Mouse (Mus musculus): ENCODE results near the gene Stab2. TPM values are rescaled to one million over a fixed set of nuclear protein-coding genes. Genes with fewer than 3 reads are reported as not detected.

Gene Stab2
- total RNA-seq, 2 experiments from 2014 or later = not detected

DNA sequence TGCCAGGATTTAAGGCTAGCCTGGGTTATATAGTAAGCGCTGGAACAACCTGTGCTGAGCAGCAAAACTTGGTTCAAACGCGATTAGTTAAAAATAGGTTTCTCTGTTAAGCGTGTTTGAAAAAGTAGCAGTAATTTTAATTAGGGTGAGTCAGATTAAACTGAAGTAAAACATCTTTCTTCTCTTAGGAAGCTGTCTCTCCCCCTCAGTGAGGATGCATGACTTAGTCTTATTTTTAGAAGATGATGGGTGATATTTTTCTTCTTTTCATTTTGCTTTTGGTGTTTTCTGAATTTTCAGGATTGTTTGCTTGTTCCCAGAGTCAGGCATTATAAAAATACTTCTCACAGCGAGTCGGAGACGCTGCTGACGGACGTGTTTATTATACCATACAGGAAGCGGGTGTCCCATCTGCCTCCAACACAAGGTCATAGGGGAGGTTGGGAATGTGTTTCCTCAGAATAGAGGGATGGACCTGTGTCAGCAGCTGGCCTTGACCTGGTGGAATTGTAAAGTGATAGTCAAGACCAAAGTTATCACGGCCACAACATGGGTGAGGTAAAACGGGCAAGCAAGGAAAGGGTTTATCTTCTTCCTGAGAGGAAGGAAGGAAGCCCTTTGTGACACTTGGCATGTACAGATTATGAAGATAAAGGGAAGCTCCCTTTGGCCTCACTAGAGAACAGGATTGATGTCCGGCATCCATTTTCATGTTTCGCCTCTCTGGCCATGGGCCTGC is 15.4 kb downstream of the Stab2 start:
- no peak for ATAC-seq (replicated peaks; ENCODE audit: low FRiP score, low TSS enrichment, poor library complexity, severe bottlenecking)

DNA sequence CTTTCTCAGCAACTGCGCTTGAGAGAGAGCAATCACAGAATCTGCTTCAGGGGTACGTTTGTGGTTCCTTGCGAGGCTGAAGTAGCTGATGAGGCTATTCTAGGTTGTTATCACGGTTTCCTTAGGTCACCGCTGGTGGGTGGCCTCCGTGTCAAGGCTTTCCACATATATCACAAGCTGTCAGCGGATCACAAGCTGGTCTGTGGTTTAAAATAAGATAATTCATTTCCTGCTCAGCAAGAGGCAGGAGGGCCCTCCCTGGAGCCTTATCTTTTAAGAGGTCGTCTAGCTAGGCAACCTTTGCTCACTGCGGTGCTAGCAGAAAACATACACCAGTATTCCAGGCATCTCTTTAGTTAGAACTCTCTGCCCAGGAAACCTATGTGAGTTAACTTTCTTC is 17.2 kb downstream of the Stab2 start:
- peak; percentile 97 for ATAC-seq (replicated peaks; ENCODE audit: low FRiP score, low TSS enrichment, poor library complexity, severe bottlenecking)

DNA sequence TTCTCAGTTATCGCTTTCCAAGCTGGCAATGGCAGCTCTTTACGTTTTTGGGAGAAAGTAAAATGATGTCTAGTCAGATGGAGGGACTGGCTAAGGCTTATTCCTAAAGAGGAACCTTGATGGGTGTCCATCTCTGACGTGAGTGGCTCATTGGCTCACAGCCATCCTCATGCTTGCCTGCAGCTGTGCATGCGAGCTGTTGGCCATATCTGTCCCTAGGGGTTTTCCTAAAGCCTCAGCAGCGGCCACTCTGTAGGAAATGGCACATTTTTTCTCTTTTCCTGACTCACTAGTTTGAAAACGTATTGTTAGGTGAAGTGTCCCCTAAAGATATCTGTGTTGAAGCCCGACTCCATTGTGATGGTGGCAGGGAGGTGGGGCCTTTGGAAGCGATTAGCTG is 18.0 kb downstream of the Stab2 start:
- no peak for ATAC-seq (replicated peaks; ENCODE audit: low FRiP score, low TSS enrichment, poor library complexity, severe bottlenecking)

DNA sequence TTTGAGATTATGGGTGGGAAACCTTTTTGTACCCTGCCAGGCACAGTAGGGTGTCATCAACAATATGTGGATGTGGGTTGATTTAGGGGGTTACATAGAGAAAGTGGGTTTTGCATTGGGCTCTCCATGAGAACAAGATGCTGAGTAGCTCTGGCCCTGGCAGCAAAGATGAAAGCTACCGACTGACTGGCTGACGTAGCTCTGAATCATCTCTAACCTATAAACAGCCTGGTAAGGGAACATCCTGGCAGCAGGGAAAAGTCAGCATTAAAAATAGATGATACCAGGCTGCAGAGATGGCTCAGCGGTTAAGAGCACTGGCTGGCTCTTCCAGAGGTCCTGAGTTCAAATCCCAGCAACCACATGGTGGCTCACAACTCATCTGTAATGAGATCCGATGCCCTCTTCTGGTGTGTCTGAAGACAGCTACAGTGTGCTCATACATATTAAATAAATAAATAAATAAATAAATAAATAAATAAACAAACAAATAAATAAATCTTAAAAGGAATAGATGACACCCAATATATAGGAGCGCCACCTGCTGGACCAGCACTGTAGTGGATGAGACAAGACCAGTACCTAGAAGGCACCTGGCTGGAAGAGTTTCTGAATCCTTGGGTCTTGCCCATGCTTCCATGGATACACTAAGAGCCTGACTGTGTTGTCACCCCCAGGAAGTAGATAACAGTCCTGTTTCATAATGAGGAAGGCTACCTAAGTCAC is 31.7 kb downstream of the Stab2 start:
- no peak for ATAC-seq (replicated peaks; ENCODE audit: low FRiP score, low TSS enrichment, poor library complexity, severe bottlenecking)

DNA sequence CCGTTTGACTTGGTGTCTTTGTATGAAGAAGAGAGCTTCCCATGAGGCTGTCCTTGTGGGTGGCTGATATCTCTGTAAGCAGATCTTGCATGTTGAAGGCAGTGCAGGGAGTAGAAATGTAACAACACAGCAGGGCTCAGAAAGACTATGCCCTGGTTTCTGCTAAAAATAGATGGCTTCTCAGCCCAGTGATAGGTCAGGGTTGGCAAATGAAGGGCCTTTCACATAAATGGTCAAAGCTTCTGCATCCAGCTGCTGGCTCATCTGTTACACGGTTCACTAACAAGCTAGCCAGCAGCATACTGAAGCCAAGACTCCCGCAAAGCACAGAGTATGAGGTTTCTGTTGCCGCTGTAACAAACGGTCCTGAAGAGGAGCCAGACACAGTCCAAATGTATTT is 34.5 kb downstream of the Stab2 start:
- no peak for ATAC-seq (replicated peaks; ENCODE audit: low FRiP score, low TSS enrichment, poor library complexity, severe bottlenecking)

DNA sequence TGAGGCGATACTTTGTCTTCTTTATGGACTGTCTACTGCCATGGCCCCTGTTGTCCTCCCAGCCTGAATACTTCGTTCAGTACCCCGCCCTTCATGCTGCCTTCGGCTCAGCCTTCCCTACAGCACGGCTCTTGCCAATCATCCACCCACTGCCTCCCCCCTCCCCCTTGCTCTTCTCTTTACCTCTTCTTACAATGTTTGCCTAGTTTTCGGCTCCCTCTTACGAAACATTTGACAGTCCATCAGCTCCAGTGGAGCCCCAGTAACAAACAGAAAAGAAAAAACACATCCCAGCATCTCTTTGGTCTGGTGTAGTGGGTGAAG is 35.4 kb downstream of the Stab2 start:
- ATAC-seq (replicated peaks; ENCODE audit: low FRiP score, low TSS enrichment, poor library complexity, severe bottlenecking) = no peak

DNA sequence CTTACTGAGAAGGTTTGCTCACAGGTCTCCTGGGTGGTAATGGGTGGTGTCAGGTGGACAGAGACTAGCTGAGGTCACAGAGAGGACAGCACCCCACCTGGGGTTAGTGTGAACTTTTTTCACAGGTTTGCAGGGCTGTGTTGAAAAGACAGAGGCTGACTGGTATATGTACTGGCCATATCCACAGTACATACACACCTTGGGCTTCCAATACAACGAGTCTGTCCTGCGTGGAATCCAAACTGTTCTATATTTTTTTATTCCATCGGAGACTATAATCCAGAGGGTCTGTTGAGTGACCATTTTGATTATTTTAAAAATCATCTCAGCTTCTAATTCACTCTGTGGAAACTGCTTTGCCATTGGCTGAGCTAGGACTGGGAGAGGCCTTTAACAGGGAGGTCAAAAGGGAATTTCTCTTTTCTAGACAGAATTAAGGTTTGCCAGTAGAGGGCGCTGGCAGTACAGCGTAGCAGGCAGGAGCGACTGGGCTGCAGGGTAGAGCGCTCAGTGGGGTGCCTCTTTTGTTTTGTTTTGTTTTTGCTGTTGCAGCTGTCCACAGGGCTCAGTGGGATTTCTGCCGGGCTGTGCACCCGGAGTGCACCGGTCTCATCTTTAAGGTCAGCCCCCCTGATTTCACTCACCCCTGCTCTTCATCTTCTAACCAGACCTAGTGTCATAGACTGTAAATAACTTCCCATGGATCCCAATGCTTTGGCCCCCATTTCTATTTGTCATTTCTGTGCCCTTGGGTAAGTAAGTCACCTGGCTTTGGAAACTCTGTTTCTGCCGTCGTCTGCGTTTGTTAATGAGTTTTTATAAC is 35.9 kb downstream of the Stab2 start:
- peak; percentile 85 for ATAC-seq (replicated peaks; ENCODE audit: low FRiP score, low TSS enrichment, poor library complexity, severe bottlenecking)

DNA sequence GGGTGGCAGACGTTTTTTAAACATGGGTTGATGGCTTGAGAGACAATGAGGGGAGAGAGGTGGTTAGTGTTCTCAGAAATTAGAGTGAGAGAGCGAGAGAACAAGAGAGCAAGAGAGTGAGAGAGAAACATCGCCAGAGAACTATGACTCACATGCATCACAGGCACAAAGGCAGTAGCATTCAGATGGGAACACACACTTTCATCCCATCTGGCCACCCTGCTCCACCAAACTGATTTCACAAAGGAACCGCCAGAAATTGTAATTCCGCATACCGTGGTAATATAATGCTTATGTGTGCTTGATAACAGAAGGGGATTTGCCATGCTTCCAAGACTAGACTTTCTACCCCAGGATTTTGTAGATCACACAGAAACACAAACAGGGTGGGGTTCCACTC is 38.5 kb downstream of the Stab2 start:
- no peak for ATAC-seq (replicated peaks; ENCODE audit: low FRiP score, low TSS enrichment, poor library complexity, severe bottlenecking)

DNA sequence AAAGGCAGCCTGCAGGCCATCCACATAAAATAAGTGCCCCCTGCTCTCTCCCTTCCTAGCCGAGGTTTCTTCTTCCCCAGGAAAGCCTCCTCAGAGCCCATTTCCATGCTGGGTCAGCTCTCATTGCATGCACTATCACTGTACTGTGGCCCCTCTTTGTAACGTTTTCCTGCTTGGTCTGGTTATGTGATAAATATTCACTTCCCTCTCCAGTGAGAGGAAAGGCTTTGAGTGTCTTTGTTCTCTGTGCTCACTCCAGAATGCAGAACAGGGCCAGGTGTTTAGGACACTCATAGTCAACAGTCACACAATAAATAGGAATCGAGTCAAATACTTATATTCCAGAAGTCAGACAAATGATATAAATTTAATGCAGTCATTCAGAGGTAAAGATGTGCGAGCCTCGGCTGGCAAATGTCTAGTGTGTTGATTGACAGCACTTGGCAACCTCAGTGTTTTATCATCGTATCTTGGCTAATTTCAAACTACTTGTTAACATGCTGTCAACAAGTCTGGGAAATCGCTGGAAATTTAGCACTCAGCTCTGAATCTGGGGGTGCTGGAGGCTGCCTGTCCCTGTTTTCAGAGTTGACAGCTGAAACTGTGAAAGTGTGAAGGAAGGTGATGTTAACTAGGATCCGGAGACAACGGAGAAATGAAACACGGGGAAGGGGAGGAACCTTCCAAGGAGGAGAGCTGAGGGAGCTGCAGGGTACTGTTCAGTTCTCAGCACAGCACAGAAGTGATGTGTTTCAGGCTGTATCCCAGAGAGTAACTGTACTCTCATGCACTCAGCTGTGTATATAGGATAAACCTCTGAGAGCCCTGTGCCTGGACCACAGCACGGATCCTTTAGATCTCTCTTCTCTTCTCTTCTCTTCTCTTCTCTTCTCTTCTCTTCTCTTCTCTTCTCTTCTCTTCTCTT is 46.0 kb downstream of the Stab2 start:
- no peak for ATAC-seq (replicated peaks; ENCODE audit: low FRiP score, low TSS enrichment, poor library complexity, severe bottlenecking)

DNA sequence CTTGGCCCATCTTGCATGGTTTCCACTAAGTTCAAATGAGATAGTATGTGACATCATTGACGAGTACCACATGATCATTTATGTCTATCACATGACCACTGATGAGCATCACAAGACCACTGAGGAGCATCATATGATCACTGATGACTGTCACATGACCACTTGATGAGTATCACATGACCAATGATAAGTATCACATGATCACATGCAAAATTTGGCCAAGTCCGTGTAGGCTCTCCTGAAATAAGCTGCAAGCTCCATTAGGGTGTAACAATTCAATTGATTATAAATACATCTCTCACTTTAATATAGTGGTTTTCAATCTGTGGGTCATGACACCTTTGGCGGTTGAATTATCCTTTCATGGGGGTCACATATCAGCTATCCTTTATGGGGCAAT is 52.5 kb downstream of the Stab2 start:
- ATAC-seq (replicated peaks; ENCODE audit: low FRiP score, low TSS enrichment, poor library complexity, severe bottlenecking) = no peak

DNA sequence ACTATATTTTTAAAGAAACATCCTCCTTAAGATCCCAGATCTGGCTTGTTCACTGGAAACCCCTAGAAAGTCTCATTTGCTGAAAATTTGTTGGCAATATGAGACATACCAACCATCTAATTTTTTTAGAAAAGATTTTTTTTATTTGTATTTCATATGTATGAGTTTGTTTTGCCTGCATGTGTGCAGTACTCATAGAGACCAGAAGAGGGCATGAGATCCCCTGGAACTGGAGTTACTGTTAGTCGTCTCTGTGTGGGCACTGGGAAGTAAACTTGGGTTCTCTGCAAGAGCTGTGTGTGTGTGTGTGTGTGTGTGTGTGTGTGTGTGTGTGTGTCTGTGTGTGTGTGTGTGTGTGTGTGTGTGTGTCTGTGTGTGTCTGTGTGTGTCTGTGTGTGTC is 55.1 kb downstream of the Stab2 start:
- no peak for ATAC-seq (replicated peaks; ENCODE audit: low FRiP score, low TSS enrichment, poor library complexity, severe bottlenecking)

DNA sequence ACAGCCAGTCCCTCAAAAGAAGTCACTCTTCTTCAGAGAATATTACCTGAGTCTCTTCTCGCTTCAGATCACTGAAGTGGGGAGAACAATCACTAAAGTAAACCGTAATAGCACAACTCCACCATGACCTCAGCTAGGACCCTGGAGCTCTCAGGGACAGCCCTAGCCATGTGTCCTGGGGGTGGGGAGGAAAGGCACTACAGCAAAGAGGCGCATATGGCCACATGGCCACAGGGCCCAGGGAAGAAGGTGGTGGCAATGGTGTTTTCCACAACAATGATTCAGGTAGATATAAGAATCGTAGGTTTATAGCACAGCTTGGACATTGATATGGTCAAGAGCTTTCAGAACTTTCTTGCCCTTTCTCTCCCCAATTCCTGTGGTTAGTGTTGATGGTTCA is 57.0 kb downstream of the Stab2 start:
- no peak for ATAC-seq (replicated peaks; ENCODE audit: low FRiP score, low TSS enrichment, poor library complexity, severe bottlenecking)

DNA sequence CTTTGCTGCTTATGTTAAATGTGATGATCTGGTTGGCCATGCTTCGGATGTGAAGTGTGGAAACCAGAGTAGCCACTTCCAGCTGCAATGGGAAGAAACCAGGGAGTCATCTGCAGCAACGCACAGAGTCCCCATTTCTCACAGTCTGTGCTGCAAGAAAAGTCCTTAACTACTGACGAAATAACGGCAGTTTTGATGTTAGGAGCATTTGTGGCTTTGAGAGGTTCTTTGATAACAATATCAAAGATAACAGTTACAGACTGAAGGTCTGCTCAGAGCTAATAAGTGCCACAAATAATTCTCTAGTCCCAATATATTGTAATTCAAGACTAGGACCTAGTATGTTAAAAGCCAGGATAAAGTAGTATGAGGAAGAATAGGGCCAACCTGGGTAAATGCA is 57.9 kb downstream of the Stab2 start:
- ATAC-seq (replicated peaks; ENCODE audit: low FRiP score, low TSS enrichment, poor library complexity, severe bottlenecking) = no peak

DNA sequence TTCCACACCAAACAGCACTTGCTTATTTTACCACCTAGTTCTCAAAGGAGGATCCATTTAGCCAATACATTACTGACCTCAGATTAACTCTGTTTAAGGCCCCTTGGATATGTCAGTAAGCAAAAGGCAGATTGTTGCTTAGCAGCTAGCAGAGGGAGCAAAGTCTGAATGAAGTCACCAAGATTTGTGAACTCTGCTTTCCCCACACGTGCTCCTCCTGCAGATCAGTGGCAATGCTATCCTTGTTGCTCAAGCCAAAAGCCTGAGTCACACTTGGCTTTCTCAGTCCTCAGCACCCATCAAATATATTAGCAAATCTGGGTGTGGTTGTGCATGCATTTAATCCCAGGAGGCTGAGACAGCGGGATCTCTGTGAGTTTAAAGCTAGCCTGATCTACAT is 60.3 kb downstream of the Stab2 start:
- ATAC-seq (replicated peaks; ENCODE audit: low FRiP score, low TSS enrichment, poor library complexity, severe bottlenecking) = no peak

DNA sequence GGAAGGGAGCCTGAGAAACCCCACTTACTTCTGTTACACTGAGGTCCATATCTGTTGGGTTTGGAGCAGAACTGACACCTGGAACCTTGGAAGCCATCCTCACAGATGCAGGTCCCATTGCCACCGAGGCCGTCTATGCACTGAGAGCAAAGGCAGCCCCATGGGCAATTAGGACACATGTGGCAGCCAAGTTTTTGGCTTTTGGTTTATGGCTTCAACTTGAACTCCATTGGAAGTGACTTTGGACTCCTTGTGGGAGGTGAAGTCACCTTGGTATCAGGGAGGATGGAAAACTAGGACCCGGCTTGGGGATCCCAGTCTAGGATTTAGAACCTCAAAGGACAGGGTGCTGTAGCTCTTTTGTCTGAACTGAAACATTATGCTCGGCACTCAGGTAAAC is 67.2 kb downstream of the Stab2 start:
- ATAC-seq (replicated peaks; ENCODE audit: low FRiP score, low TSS enrichment, poor library complexity, severe bottlenecking) = no peak

DNA sequence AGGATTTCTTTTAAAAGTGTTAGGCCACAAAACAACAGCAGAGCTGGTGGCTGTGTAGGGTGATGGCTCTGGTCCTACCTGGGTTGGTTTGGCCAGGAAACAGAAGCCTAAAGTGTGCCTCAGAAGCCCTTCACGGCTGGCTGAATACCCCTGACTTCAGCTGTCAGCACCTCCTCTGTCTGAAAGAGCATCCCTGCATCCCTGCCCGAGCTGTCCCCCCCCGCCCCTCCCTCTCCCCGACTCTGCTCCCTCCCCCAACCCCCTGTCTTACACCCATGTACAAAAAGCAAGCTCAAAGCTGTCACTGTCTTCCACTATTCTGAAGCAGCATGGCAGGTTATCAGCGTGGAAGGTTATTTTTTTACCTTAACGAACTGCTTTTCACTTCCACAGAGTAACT is 73.4 kb downstream of the Stab2 start:
- no peak for ATAC-seq (replicated peaks; ENCODE audit: low FRiP score, low TSS enrichment, poor library complexity, severe bottlenecking)

DNA sequence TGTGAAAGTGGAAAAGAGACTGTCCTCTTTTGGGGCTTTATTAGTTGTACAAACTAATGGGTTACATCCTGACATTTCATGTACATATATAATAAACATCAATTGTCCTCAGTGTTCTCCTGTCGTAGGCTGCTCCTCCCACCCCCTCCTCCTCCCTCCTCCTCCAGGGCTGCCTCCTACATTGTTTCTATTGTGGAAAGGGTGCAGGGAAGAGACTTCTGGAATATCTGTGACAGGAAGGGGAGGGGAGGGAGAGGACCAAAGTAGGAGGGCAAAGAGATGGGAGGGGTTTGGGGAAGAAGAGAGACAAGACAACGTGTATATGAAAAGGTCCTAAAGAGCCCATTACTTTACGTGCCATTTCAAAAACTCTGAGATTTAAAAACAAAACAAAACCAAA is 73.9 kb downstream of the Stab2 start:
- ATAC-seq (replicated peaks; ENCODE audit: low FRiP score, low TSS enrichment, poor library complexity, severe bottlenecking) = no peak

DNA sequence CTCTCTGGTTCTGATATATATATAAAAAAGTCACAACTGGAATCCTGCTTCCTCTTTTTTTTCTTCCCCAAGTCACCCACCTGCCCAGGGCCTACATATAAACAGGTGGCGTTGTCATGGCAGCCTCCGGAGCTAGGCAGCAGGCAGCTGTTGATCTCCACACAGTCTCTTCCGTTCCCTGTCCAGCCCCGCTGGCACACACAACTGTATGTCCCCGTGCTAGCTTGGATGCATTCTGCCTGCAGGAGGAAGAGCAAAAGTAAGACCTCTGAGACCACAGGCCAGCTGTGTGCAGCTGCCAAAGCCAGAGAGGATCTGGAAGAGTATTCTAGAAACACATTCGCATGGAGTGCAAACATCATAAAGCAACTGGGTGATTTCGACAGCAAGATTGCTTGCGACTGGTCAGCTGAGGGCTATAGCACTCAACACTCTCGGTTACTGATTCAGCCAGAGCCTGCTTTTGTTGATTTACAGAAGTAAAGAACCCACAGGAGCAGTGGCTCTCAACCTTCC is 74.6 kb downstream of the Stab2 start:
- ATAC-seq (replicated peaks; ENCODE audit: low FRiP score, low TSS enrichment, poor library complexity, severe bottlenecking) = no peak

DNA sequence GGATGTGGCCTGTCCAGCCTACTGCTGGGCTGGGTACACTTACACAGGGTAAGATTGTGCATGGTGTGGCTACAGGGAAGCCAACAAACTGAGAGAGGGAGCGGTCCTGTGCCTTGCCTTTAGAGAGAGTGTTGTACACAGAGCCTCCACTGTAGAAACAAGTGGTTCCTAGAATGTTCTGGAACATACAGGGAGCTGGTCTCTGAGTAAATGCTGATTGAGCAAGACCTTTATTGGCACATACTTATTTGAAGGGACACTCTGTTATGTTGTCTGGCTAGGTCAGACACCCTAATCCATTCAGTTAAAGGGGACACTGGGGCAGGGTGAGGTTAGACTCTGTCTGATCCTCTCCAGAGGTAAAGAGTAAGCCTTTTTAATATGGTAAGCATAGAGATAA is 84.2 kb downstream of the Stab2 start:
- ATAC-seq (replicated peaks; ENCODE audit: low FRiP score, low TSS enrichment, poor library complexity, severe bottlenecking) = no peak
